Mouse (Mus musculus) urinary bladder, postnatal 14 days (tissue): ENCODE measurements around the gene Cpm.

Experiments used
- DNase-seq: peaks from one replicate; pipeline ENCODE4 v3.0.0; 2021; ENCODE audit warnings: low spot score

Cpm gene

GRCm38 (mm10) chr10:117635823-117636589 is 6.7 kb downstream of the Cpm start:
- DNase-seq: no peak

- no peak for DNase-seq
Measured at GRCm38 (mm10) chr10:117637062-117637744, 7.9 kb downstream of the Cpm start.

- DNase-seq: no peak
Measured at GRCm38 (mm10) chr10:117637745-117638577, 8.7 kb downstream of the Cpm start.

- no peak for DNase-seq
Measured at GRCm38 (mm10) chr10:117638578-117639220, 9.4 kb downstream of the Cpm start.

GRCm38 (mm10) chr10:117639221-117639599 is 9.9 kb downstream of the Cpm start:
- DNase-seq: no peak

- no peak for DNase-seq
Measured at GRCm38 (mm10) chr10:117639899-117640594, 10.7 kb downstream of the Cpm start.

GRCm38 (mm10) chr10:117640595-117641078 is 11.3 kb downstream of the Cpm start:
- no peak for DNase-seq

- no peak for DNase-seq
Measured at GRCm38 (mm10) chr10:117641400-117642200, 12.3 kb downstream of the Cpm start.

GRCm38 (mm10) chr10:117642201-117642450 is 12.8 kb downstream of the Cpm start:
- DNase-seq: no peak

- no peak for DNase-seq
Measured at GRCm38 (mm10) chr10:117642491-117643262, 13.4 kb downstream of the Cpm start.

GRCm38 (mm10) chr10:117643302-117643701 is 14.0 kb downstream of the Cpm start:
- no peak for DNase-seq

GRCm38 (mm10) chr10:117643711-117644428 is 14.6 kb downstream of the Cpm start:
- DNase-seq: no peak

GRCm38 (mm10) chr10:117644429-117644748 is 15.1 kb downstream of the Cpm start:
- DNase-seq: no peak

- no peak for DNase-seq
Measured at GRCm38 (mm10) chr10:117644828-117645227, 15.5 kb downstream of the Cpm start.

- no peak for DNase-seq
Measured at GRCm38 (mm10) chr10:117645487-117645964, 16.2 kb downstream of the Cpm start.

- no peak for DNase-seq
Measured at GRCm38 (mm10) chr10:117646482-117647157, 17.3 kb downstream of the Cpm start.

GRCm38 (mm10) chr10:117647158-117647505 is 17.8 kb downstream of the Cpm start:
- DNase-seq: no peak

GRCm38 (mm10) chr10:117647964-117648472 is 18.7 kb downstream of the Cpm start:
- DNase-seq: no peak

GRCm38 (mm10) chr10:117648643-117649042 is 19.3 kb downstream of the Cpm start:
- DNase-seq: no peak
